Mouse (Mus musculus) Muller cell, postnatal 12 days (primary cell): ENCODE measurements at regions not wholly inside any gene's neighbourhood (a gene's known extent, or its start where the extent isn't known, plus 50 kb on each side); places are given as distances from the start of the nearest gene placed in this dataset.

Experiments used
- DNase-seq: peaks from one replicate; pipeline ENCODE4 v3.0.0-alpha.2; 2015; ENCODE audit errors: inconsistent ontology term

- DNase-seq, result no peak
These were observed 934.9 kb upstream of the Gm5150 start for GRCm38 (mm10) chr3:16941146-16941545.

DNA sequence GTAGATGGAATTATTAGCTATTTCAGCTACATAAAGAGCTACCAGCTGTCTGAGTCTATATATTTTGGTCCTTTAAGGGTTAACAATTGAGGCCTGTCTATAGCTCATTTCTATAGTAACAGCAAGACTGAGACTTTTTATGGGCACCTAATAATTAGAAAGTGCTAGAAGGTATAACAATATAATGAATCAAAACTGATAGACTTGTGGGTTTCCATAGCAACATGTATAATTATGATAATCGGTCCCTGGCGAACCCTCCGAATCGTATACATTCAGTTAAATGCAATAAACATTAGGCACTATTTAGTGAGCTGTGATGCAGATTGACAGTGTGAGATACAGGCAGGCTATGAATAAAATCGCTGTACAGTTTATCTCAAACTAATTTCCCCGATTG, 933.3 kb upstream of the Gm5150 start:
- no peak for DNase-seq

DNA sequence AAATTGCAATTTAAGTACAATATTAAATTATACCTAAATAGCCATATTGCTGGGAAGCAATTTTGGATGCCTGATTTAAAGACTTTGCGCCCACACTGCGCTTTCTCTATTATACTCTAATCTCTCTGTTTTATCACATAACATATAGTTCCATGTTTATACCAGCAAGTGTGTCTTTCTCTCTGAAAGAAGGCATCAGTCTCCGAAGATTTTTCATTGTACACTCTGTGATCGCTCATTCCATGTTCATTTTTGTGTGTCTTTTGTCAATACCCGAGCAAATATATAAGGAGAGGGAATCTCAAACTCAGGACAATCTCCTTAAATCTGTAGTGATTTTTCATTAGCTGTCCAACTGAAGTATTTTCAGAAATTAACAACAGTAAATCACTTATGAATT, 932.9 kb upstream of the Gm5150 start:
- DNase-seq, result no peak

- no peak for DNase-seq
These were observed 932.3 kb upstream of the Gm5150 start for GRCm38 (mm10) chr3:16938491-16939001.

DNA sequence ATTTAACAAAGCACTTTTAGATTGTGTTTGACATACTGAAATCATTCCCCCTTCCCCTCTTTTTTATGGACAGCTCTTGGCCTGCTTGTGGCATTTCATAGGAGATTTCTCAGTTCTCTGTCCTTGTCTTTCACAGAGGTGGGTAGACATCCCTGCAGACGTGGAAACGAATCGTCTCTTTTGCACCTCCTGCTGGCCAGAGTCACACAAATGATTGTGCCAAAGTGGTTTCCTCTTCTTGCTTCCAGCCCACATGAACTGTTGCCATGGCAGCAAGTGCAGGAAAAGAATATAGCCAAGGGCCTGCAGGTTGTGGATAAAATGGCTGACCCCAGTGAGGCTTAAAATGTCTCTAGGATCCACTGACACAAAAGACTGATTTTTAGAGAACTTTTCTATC, 924.1 kb upstream of the Gm5150 start:
- DNase-seq, result no peak

DNA sequence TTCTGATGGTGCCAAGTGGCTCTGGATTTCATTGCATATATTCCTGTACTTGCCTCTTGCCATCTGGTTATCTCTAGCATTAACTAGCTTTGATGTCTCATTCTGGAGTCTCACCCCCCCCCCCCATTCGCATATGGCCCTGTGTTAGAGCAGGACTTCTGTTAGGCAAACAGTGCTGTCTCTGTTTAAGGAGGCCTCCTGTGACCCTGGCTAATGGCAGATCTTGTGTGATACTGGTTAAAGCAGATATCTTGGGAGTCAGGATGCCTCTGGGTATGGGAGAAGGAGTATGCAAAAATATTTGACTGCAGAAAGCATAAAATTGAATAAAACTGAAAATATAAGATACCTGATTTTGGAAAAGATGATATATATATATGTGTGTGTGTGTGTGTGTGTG, 923.6 kb upstream of the Gm5150 start:
- DNase-seq, result no peak

- DNase-seq, result no peak
These were observed 917.8 kb upstream of the Gm5150 start for GRCm38 (mm10) chr3:16924018-16924417.

- no peak for DNase-seq
These were observed 917.1 kb upstream of the Gm5150 start for GRCm38 (mm10) chr3:16923234-16923914.

- DNase-seq, result no peak
These were observed 915.1 kb upstream of the Gm5150 start for GRCm38 (mm10) chr3:16921330-16921729.

GRCm38 (mm10) chr3:16918374-16918773, 912.1 kb upstream of the Gm5150 start:
- DNase-seq, result peak; percentile 34

GRCm38 (mm10) chr3:16916072-16916403, 909.8 kb upstream of the Gm5150 start:
- no peak for DNase-seq

GRCm38 (mm10) chr3:16915389-16916071, 909.3 kb upstream of the Gm5150 start:
- no peak for DNase-seq

DNA sequence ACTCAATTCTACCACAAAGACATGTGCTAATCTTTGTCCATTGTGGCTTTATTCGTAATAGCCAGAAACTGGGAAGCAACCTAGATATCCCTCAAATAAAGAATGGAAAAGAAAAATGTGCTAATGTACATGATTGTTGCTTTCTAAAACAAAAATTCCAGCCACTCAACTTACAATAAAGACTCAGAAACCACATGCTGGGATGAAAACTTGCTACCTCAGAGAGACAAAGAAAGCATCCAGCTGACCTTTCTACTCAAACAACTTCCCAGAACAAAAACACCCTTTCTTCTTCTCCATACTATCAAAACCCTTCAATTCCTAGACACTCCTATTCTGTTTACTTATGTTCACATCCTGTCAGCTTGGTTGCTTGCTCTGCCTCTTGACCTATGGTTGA, 881.9 kb upstream of the Gm5150 start:
- DNase-seq, result peak; percentile 5

DNA sequence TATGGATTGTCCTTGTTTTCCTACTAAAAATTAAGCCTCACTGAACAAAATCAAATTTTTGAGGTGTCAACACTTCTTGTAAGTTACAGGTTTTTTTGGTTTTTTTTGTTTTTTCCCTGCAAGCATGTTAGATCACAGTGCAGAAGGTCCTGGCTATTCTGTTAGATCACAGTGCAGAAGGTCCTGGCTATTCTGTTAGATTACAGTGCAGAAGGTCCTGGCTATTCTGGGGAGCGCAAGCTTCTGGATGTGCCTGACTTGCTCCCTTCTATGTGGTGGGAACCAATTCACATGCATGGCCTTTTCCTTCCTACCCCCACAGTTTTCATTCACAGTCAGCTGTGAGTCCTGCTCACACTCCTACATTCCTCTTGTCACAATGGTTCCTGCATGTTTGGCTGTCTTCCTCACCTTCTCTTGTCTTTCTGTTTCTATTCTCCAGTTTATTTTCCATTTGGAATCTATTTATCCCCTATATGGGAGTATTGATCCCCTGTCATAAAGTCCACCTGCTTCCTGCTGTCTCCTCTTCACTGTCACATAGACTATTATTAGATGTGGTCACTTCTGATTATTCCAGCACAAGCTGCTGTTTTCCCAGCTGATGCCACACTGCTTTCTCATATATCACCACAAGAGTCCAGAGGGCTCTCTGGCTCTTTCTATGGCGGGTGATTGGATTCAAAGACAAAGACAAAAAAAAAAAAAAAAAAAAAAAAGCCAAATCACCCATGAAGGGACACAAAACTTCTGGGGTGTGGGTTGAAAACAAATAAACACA, 866.3 kb upstream of the Gm5150 start:
- DNase-seq, result no peak

GRCm38 (mm10) chr3:16860034-16860433, 853.8 kb upstream of the Gm5150 start:
- no peak for DNase-seq

GRCm38 (mm10) chr3:16858931-16859330, 852.7 kb upstream of the Gm5150 start:
- DNase-seq, result no peak

- no peak for DNase-seq
These were observed 849.0 kb upstream of the Gm5150 start for GRCm38 (mm10) chr3:16855251-16855650.

DNA sequence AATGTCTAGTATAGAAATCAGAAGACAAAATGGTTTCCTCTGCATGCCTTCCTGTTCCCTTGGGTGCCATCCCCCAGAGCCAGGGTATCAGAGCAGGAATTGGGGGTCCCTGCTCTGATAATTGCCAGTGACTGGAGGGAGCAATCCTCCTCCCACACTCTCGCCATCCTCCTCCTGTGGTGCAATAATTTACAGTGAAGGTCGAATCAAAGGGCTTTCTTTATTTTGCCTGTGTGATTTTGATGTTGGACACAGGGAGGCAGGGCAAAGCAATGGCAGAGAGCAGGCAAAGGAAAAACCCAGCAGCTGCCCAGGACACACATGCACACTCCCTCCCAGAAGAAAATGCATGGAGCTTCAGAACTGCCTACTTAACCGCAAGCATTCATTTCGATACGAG, 847.8 kb upstream of the Gm5150 start:
- DNase-seq, result no peak

GRCm38 (mm10) chr3:16846785-16847520, 840.7 kb upstream of the Gm5150 start:
- DNase-seq, result no peak

GRCm38 (mm10) chr3:16820536-16820935, 814.3 kb upstream of the Gm5150 start:
- no peak for DNase-seq

GRCm38 (mm10) chr3:16819218-16820122, 813.2 kb upstream of the Gm5150 start:
- DNase-seq, result no peak
